Mouse (Mus musculus) cerebellum, adult 2 months (tissue): Measurements from ENCODE around the gene Pxylp1. TPM values are rescaled to one million over a fixed set of nuclear protein-coding genes. Genes with fewer than 3 reads are reported as not detected.

Source experiments
- DNase-seq, 2 experiments: peaks; one replicate each; pipeline ENCODE4 v3.0.0; 2021
- H3K27ac ChIP-seq: fragments of 200-500 bp; 2 replicates; pipeline ENCODE4 v1.5.1; 2012; ENCODE audit warnings: low read length, control low read depth, inconsistent platforms; ENCODE audit not compliant: insufficient read depth
- H3K27me3 ChIP-seq: fragments of 200-500 bp; 2 replicates; pipeline ENCODE4 v1.6.1; 2012; ENCODE audit warnings: inconsistent platforms, mild to moderate bottlenecking, low read length, moderate library complexity; ENCODE audit not compliant: control insufficient read depth, insufficient read depth
- H3K4me1 ChIP-seq: fragments of 200-500 bp; 2 replicates; pipeline ENCODE4 v1.6.1; 2011; ENCODE audit warnings: low read length; ENCODE audit not compliant: control insufficient read depth, insufficient read depth
- H3K4me3 ChIP-seq: fragments of 200-500 bp; replicated peaks from 2 replicates; pipeline ENCODE3; 2011; ENCODE audit warnings: mild to moderate bottlenecking, low read depth, low read length, control low read depth; ENCODE audit not compliant: insufficient read depth
- CTCF ChIP-seq: fragments of 200-500 bp; IDR thresholded peaks from 2 replicates; pipeline ENCODE4 v1.5.1; 2011; ENCODE audit warnings: low read depth, mild to moderate bottlenecking, control low read depth, low read length, moderate library complexity, borderline replicate concordance; ENCODE audit not compliant: insufficient read depth
- POLR2A ChIP-seq: fragments of 200-500 bp; IDR thresholded peaks from 2 replicates; pipeline ENCODE4 v1.6.1; 2011; ENCODE audit warnings: low read length, control low read depth, borderline replicate concordance; ENCODE audit not compliant: insufficient read depth
- WGBS: fragments of 180-500 bp; shearing (Covaris S2); methylation state at CpG from one replicate; pipeline ENCODE4 v1.1.7; 2018; 5-methylcytosine and 5-hydroxymethylcytosine counted together
- polyA plus RNA-seq: library from polyadenylated mRNA; depleted of rRNA; stranded (reverse); fragments of >200 nt; gene quantifications from 2 replicates; pipeline ENCODE4 v1.2.3, GENCODE M21; 2012

Gene Pxylp1
- polyA plus RNA-seq, 1 experiment, result 35.6 TPM

GRCm38 (mm10) chr9:96827002-96827785 is 65.3 kb downstream of the Pxylp1 start:
- peak overlapping the region; percentile 83 for H3K27ac ChIP-seq
- no peak for TF ChIP-seq POLR2A
- no peak for TF ChIP-seq CTCF
- no peak overlapping the region for H3K4me3 ChIP-seq
- H3K4me1 ChIP-seq, result peaks cover 65% of the 10 kb centered on the region
- DNase-seq, result peak; percentile 89 to 96
- WGBS, result 10% methylated on average over 12 of the region's 12 CpGs
- no peaks in the 10 kb centered on the region for H3K27me3 ChIP-seq

GRCm38 (mm10) chr9:96824857-96825256 is 67.6 kb downstream of the Pxylp1 start:
- Histone ChIP-seq H3K4me1 (peaks cover 62% of the 10 kb centered on the region), H3K27ac (peak overlapping the region; percentile 23; the same call in 1 of the 2 replicates), H3K4me3 (no peak overlapping the region), H3K27me3 (no peaks in the 10 kb centered on the region)
- DNase-seq, result peak in 1 of 2 experiments; percentile 35
- WGBS, result 94% methylated on average over 18 of the region's 18 CpGs
- TF ChIP-seq POLR2A, result no peak
- no peak for TF ChIP-seq CTCF

- H3K4me1 ChIP-seq, result peaks cover 54% of the 10 kb centered on the region
- H3K27me3 ChIP-seq, result no peaks in the 10 kb centered on the region
- H3K27ac ChIP-seq, result peak overlapping the region; percentile 82
- WGBS, result 26% methylated on average over 12 of the region's 12 CpGs
- H3K4me3 ChIP-seq, result no peak overlapping the region
- DNase-seq, result peak; percentile 57 to 58
- TF ChIP-seq POLR2A, result no peak
- no peak for TF ChIP-seq CTCF
These were observed 68.4 kb downstream of the Pxylp1 start for GRCm38 (mm10) chr9:96824026-96824425.

GRCm38 (mm10) chr9:96823541-96823940 is 68.9 kb downstream of the Pxylp1 start:
- peak; percentile 31 to 74 for DNase-seq
- peaks cover 50% of the 10 kb centered on the region for H3K4me1 ChIP-seq
- no peaks in the 10 kb centered on the region for H3K27me3 ChIP-seq
- H3K27ac ChIP-seq, result peak overlapping the region; percentile 82
- no peak for TF ChIP-seq CTCF
- no peak for TF ChIP-seq POLR2A
- WGBS, result 26% methylated on average over 5 of the region's 5 CpGs
- H3K4me3 ChIP-seq, result no peak overlapping the region

GRCm38 (mm10) chr9:96823005-96823404 is 69.5 kb downstream of the Pxylp1 start:
- no peak for TF ChIP-seq CTCF
- no peak for TF ChIP-seq POLR2A
- WGBS, result 82% methylated on average over 9 of the region's 9 CpGs
- no peak overlapping the region for H3K27ac ChIP-seq
- no peak overlapping the region for H3K4me3 ChIP-seq
- H3K4me1 ChIP-seq, result peaks cover 44% of the 10 kb centered on the region
- DNase-seq, result no peak
- H3K27me3 ChIP-seq, result no peaks in the 10 kb centered on the region

GRCm38 (mm10) chr9:96818822-96819481 is 73.5 kb downstream of the Pxylp1 start:
- peak in 1 of 2 experiments; percentile 30 for DNase-seq
- Histone ChIP-seq H3K4me3 (no peak overlapping the region), H3K27ac (no peak overlapping the region), H3K27me3 (no peaks in the 10 kb centered on the region), H3K4me1 (peaks cover 10% of the 10 kb centered on the region)
- no peak for TF ChIP-seq CTCF
- TF ChIP-seq POLR2A, result no peak
- 65% methylated on average over 11 of the region's 11 CpGs for WGBS

GRCm38 (mm10) chr9:96818128-96818821 is 74.2 kb downstream of the Pxylp1 start:
- peaks cover 6% of the 10 kb centered on the region; the same call in 1 of the 2 replicates for H3K4me1 ChIP-seq
- 35% methylated on average over 7 of the region's 7 CpGs for WGBS
- no peak overlapping the region for H3K4me3 ChIP-seq
- no peak for TF ChIP-seq POLR2A
- TF ChIP-seq CTCF, result peak; percentile 55
- H3K27me3 ChIP-seq, result no peaks in the 10 kb centered on the region
- peak; percentile 52 to 69 for DNase-seq
- no peak overlapping the region for H3K27ac ChIP-seq

GRCm38 (mm10) chr9:96811996-96812395 is 80.5 kb downstream of the Pxylp1 start:
- no peak overlapping the region for H3K4me3 ChIP-seq
- TF ChIP-seq POLR2A (no peak), CTCF (no peak)
- DNase-seq, result no peak
- H3K4me1 ChIP-seq, result no peaks in the 10 kb centered on the region
- no peak overlapping the region for H3K27ac ChIP-seq
- no peaks in the 10 kb centered on the region for H3K27me3 ChIP-seq
- WGBS, result 52% methylated on average over 4 of the region's 4 CpGs
